Mouse (Mus musculus): ENCODE data around the gene Lrp5.
A peak's percentile ranks its signal among the peaks of the same experiment; 100 is the strongest.
"Not testable (repeated sequence)": the region's sequence is repeated elsewhere in the genome, so short reads cannot be mapped to it uniquely, and the experiment has no call there.

Gene Lrp5

GRCm38 (mm10) chr19:3695471-3695870 lies 9.1 kb upstream of the Lrp5 start:
- no peak for DNase-seq (ENCODE audit: low spot score in 2 of 2)

DNA sequence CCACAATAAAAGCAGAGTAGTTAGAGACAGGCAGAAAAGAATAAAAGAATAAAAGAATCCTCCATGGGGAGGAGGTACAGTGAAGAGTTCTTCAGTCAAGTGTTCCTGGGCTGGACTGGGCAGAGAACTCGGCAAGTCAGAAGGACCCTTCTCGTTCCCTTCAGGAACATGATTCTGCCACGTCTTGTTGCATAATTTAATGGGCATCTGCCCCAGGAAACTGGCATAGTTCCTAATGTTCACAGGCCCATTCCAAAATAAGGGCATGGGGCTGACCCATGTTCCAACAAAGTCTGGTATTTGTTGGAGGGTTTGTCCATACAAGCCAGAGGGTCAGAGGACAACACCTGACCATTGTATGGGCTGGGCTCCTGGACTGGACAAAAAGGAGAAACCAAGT lies 8.6 kb upstream of the Lrp5 start:
- DNase-seq (ENCODE audit: low spot score in 2 of 2) = no peak

GRCm38 (mm10) chr19:3694476-3694875 lies 8.1 kb upstream of the Lrp5 start:
- DNase-seq (ENCODE audit: low spot score in 2 of 2) = no peak

- no peak for DNase-seq (ENCODE audit: low spot score in 2 of 2)
These were observed 6.2 kb upstream of the Lrp5 start for GRCm38 (mm10) chr19:3692414-3693145.

DNA sequence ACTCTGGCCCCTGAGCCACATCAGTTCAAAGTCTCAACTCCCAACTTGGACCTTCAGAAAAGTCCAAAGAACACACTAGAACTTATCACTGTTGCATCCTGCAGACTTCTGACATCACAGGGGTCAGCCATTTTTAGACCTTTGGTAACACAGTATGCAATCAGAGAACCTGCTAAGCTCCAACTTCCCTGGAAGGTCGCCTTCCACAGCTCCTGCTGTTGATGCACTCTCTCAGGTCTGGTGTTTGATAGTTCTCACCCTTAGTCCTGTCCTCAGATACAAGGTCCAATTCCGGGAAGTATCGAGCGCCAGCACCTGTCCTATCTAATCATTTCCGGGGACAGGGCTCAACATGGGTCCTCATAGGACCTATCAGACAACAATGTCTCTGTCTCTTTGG lies 5.0 kb upstream of the Lrp5 start:
- DNase-seq (ENCODE audit: low spot score in 2 of 2) = no peak

- DNase-seq (ENCODE audit: low spot score in 2 of 2) = peak; percentile 67 to 71
These were observed 1.4 kb upstream of the Lrp5 start for GRCm38 (mm10) chr19:3687676-3688171.

GRCm38 (mm10) chr19:3685611-3686214 lies 651 bp downstream of the Lrp5 start:
- DNase-seq (ENCODE audit: low spot score in 2 of 2) = no peak

- no peak for DNase-seq (ENCODE audit: low spot score in 2 of 2)
These were observed 1.3 kb downstream of the Lrp5 start for GRCm38 (mm10) chr19:3684957-3685580.

DNA sequence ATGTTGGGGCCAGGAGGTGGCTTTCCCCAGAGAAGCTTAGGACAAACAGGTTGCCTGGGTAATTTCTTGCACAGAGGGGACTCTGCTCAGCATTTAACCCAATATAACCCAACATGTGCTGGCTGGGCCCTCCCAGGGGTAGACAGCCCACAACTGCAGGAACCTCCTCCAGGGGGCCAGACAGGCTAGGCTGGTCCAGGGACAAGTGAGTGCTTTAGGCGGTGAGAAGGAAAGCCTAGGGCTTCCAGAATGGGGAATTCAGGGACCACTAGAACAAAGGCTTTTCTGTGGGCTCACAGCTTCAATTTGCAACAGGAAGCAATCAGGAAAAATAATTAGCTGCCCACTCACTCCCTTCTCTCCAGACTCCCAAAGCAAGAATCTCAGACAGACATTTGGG lies 1.9 kb downstream of the Lrp5 start:
- no peak for DNase-seq (ENCODE audit: low spot score in 2 of 2)

GRCm38 (mm10) chr19:3681310-3681934 lies 4.9 kb downstream of the Lrp5 start:
- DNase-seq (ENCODE audit: low spot score in 2 of 2) = peak; percentile 72 to 82

DNA sequence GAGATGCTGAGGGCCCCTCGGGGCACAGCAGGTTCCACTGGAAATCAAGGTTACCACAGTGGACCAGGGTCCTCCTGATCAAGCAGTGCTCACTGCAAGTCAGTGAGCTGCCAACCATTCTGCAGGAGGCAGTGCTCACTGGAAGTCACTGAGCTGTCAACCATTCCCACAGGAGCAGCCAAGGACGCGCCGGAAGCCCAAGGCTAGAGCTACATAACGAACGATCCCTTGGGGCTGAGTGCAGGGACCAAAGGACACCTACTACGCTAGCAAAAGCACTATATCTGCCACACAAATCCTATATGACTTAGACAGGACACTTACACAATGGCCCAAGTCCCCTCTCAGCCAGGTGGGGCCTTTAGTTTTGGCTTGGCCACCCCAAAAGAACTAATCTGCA lies 5.6 kb downstream of the Lrp5 start:
- no peak for DNase-seq (ENCODE audit: low spot score in 2 of 2)

- no peak for DNase-seq (ENCODE audit: low spot score in 2 of 2)
These were observed 12.1 kb downstream of the Lrp5 start for GRCm38 (mm10) chr19:3674122-3674855.

DNA sequence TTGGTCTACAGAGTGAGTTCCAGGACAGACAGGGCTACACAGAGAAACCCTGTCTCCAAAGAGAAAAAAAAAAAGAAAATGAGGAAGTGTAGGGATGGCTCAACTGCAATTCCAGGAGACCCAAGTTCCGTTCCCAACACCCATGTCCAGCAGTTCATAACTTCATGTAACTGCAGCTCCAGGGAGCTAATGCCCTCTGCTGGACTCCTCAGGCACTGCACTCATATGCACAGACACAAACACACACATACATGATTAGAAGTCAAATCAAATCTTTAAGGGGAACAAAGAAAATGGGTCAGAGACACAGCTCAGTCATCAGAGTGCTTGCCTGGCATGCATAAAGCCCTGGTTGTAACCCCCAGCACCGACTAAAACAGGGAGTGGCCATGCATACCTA lies 13.2 kb downstream of the Lrp5 start:
- DNase-seq (ENCODE audit: low spot score in 2 of 2) = no peak

- no peak for DNase-seq (ENCODE audit: low spot score in 2 of 2)
These were observed 17.3 kb downstream of the Lrp5 start for GRCm38 (mm10) chr19:3669100-3669499.

GRCm38 (mm10) chr19:3668551-3668950 lies 17.8 kb downstream of the Lrp5 start:
- DNase-seq (ENCODE audit: low spot score in 2 of 2) = no peak

- no peak for DNase-seq (ENCODE audit: low spot score in 2 of 2)
These were observed 18.4 kb downstream of the Lrp5 start for GRCm38 (mm10) chr19:3667979-3668378.

DNA sequence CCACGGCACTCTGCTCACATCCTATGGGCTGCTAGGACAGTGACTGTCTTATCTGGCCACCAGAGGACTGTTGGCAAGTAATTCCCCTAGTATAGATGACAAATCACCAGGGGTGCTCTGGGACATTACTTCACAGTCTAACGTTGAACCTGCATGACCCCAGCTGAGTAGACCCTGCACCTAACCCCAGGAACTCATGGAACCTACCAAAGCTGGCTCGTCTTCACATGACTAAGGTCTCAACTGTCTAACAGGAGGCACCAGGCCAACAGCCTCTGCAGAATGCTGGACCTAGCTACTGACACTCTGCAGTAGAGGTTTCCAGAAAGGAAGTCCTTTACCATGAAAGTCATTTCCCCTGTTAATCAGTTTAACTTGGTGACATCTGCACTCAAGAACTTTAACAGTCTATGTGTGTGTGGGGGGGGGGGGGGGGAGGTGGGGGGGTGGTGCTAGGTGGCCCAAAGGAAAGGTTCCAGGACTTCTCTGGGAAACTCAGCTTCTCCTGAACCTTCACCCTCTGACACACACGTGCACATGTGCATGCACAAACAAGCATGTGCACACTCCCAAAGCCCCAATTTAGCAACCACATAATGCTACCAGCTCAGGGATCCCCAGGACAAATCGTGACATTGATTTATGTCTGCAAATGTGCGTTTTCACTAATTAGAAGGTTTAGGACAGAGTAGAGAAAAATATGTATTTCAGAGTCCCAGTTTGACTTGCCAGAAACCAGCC lies 19.0 kb downstream of the Lrp5 start:
- no peak for DNase-seq (ENCODE audit: low spot score in 2 of 2)

DNA sequence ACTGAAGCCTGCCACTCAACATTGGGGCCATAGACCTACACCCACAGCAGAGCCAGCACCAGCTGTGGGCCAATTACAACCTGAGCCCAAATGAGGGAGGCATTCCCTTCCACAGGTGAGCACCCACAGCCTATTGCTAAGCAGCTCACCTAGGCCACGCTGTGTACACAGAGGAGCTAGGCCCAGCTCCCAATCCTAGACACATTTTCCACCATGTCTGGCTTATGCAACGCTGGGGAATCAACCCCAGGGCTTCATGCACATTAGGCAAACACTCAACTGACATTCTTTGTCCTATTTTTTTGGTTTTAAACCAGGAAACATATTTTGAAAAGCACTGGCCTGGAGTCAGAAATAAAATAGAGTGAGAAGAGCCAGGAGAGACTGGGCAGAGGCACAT lies 19.7 kb downstream of the Lrp5 start:
- DNase-seq (ENCODE audit: low spot score in 2 of 2) = no peak

- no peak for DNase-seq (ENCODE audit: low spot score in 2 of 2)
These were observed 20.9 kb downstream of the Lrp5 start for GRCm38 (mm10) chr19:3665510-3665909.

- DNase-seq (ENCODE audit: low spot score in 2 of 2) = no peak
These were observed 28.4 kb downstream of the Lrp5 start for GRCm38 (mm10) chr19:3657947-3658346.

DNA sequence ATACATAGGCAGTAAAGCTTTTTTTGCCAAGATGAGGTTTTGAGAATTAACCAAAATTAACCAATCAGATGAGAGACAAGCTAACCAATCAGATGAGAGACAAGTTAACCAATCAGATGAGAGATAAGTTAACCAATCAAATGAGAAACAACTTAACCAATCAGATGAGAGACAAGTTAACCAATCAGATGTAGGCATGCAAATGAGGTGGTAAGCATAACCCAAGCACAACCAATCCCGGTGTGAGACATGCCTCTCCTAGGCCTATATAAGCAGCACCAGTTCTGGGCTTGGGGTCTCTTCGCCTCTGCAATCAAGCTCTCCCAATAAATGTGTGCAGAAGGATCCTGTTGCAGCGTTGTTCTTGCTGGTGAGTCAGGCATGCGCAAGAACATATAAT lies 29.3 kb downstream of the Lrp5 start:
- DNase-seq (ENCODE audit: low spot score in 2 of 2) = not testable (repeated sequence)

Data from right cerebral cortex, postnatal 10 days (tissue).